Mouse (Mus musculus) lung, embryonic 14.5 days (tissue): ENCODE results near the gene Gm17783. TPM values are rescaled to one million over a fixed set of nuclear protein-coding genes. Genes with fewer than 3 reads are reported as not detected.
"Not testable (repeated sequence)": the region's sequence is repeated elsewhere in the genome, so short reads cannot be mapped to it uniquely, and the experiment has no call there.

Source experiments
- ATAC-seq: fragments of 200-750 bp; cut with Nextera tagmentation; 2 replicates; pipeline ENCODE4 v1.8.0; 2017; ENCODE audit warnings: mild to moderate bottlenecking, moderate TSS enrichment, moderate library complexity; ENCODE audit not compliant: insufficient read depth
- DNase-seq: peaks from one replicate; pipeline ENCODE4 v3.0.0-alpha.2; 2015
- H3K27ac ChIP-seq: fragments of 300-500 bp; sonication (generic); 2 replicates; pipeline ENCODE4 v1.5.1; 2014; ENCODE audit warnings: low read depth, mild to moderate bottlenecking, moderate library complexity
- H3K27me3 ChIP-seq: fragments of 300-500 bp; sonication (generic); 2 replicates; pipeline ENCODE4 v1.6.1; 2014; ENCODE audit warnings: low read length, control low read depth; ENCODE audit not compliant: insufficient read depth
- H3K36me3 ChIP-seq: fragments of 300-500 bp; sonication (generic); 2 replicates; pipeline ENCODE4 v1.6.1; 2014; ENCODE audit warnings: control low read depth; ENCODE audit not compliant: insufficient read depth
- H3K4me1 ChIP-seq: fragments of 300-500 bp; sonication (generic); 2 replicates; pipeline ENCODE4 v1.6.1; 2014; ENCODE audit warnings: antibody characterized with exemption, control low read depth; ENCODE audit not compliant: insufficient read depth
- H3K4me2 ChIP-seq: fragments of 300-500 bp; sonication (generic); 2 replicates; pipeline ENCODE4 v1.6.1; 2014; ENCODE audit warnings: mild to moderate bottlenecking
- H3K4me3 ChIP-seq: fragments of 300-500 bp; sonication (generic); 2 replicates; pipeline ENCODE4 v1.5.1; 2014; ENCODE audit warnings: low read depth, low read length
- H3K9ac ChIP-seq: fragments of 300-500 bp; sonication (generic); 2 replicates; pipeline ENCODE4 v1.6.1; 2014
- H3K9me3 ChIP-seq: fragments of 300-500 bp; sonication (generic); 2 replicates; pipeline ENCODE4 v1.6.1; 2016; ENCODE audit warnings: low read depth, low read length, control low read depth
- CTCF ChIP-seq: IDR thresholded peaks from 2 replicates; pipeline ENCODE4 v1.5.1; 2016; ENCODE audit warnings: antibody characterized with exemption, low read depth
- WGBS: fragments of 180-500 bp; shearing (Covaris S2); extraction: QIAGEN DNeasy Blood & Tissue Kit; methylation state at CpG from one replicate; pipeline ENCODE4 v1.1.7; 2014; 5-methylcytosine and 5-hydroxymethylcytosine counted together
- polyA plus RNA-seq: library from polyadenylated mRNA; unstranded; fragments of >200 nt; fragmentation: Nextera tagmentation; extraction: Ambion mirVana; gene quantifications from 2 replicates; pipeline ENCODE4 v1.2.1, GENCODE M21; 2014

Gene Gm17783
- polyA plus RNA-seq = not detected in 2 replicates

DNA sequence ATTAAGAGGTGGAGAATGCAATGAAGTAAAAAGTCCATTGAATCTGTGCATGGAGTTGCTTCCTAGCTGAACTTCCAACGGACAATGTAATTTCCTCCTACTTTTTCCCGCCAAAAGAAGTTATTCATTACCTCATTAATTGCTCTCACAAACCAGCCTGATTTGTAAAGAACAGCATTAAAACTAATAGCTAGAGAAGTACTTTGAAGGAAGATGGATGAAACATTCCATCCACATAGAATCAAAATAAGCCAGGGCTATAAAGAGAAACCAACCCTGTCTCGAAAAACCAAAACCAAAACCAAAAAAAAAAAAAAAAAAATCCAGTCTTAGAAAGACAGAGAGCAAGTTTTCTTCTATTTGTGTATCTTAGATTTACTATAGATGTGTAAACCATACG lies at the start of gene Gm17783:
TSS of gene Gm17783 (minus strand) at position 101 of the 400 bp plus-strand sequence.
- H3K4me3 ChIP-seq = no peak within 1 kb of the TSS

DNA sequence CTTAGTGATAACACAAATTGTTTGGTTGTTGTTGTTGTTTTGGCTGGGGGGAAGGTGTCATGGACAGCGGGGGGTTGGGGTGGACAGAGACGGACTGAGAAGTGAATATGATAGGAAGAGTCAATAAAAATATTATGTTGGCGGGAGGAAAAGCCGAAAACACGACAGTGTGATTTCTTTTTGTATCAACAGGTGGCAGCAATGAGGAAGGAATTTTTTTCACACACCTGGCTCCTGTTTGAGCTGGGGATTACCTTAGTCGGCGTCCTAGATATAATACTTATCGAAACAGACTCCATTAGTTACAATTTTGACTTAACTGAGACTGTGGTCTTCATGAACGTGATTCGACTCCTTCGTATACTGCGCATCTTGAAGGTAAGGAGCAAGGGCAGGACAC lies 48.0 kb upstream of the Gm17783 start:
- H3K4me1 ChIP-seq = no peaks in the 10 kb centered on the region
- 58% methylated on average over 12 of the region's 12 CpGs for WGBS
- DNase-seq (no peak), ATAC-seq (no peak)
- H3K36me3 ChIP-seq = no peaks in the 10 kb centered on the region
- TF ChIP-seq CTCF = no peak; the same call in 1 of the 2 replicates
- H3K9me3 ChIP-seq = no peaks in the 10 kb centered on the region
- no peak overlapping the region for H3K4me3 ChIP-seq
- H3K9ac ChIP-seq = no peak overlapping the region
- H3K27me3 ChIP-seq = no peaks in the 10 kb centered on the region
- no peak overlapping the region for H3K4me2 ChIP-seq
- H3K27ac ChIP-seq = no peak overlapping the region

More for the DNA sequence above, at the start of gene Gm17783:
- Histone ChIP-seq H3K9me3 (no peaks in the 10 kb centered on the region), H3K36me3 (no peaks in the 10 kb centered on the region), H3K4me1 (no peaks in the 10 kb centered on the region), H3K27me3 (no peaks in the 10 kb centered on the region), H3K27ac (no peak within 1 kb of the TSS), H3K4me2 (no peak within 1 kb of the TSS), H3K9ac (no peak within 1 kb of the TSS)
- no peak for ATAC-seq
- TF ChIP-seq CTCF = no peak
- WGBS = 83% methylated on average over 4 of the region's 4 CpGs
- DNase-seq = no peak

DNA sequence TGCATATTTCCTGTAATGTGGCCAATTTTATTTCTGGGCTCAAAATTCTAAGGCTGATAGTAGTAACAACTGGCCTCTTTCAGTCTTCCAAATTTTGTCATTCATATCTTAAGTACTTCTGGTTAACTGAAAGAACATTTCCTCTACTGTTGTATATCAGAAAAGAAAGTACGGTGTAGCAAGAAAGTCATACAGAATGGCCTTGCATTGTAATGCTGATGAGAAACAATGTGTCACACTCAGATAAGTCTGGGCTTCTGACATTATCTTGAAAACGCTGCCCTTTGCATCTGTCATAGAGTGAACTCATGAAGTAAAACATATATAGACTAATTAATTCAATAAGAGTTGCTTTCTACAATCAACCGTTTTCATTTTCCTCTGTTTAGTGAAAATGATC lies 40.5 kb upstream of the Gm17783 start:
- Histone ChIP-seq H3K9me3 (no peaks in the 10 kb centered on the region), H3K4me1 (no peaks in the 10 kb centered on the region), H3K36me3 (no peaks in the 10 kb centered on the region), H3K4me2 (no peak overlapping the region), H3K4me3 (no peak overlapping the region), H3K9ac (no peak overlapping the region), H3K27me3 (no peaks in the 10 kb centered on the region), H3K27ac (no peak overlapping the region)
- ATAC-seq (no peak), DNase-seq (no peak)
- TF ChIP-seq CTCF = no peak
- 65% methylated on average over 3 of the region's 3 CpGs for WGBS

DNA sequence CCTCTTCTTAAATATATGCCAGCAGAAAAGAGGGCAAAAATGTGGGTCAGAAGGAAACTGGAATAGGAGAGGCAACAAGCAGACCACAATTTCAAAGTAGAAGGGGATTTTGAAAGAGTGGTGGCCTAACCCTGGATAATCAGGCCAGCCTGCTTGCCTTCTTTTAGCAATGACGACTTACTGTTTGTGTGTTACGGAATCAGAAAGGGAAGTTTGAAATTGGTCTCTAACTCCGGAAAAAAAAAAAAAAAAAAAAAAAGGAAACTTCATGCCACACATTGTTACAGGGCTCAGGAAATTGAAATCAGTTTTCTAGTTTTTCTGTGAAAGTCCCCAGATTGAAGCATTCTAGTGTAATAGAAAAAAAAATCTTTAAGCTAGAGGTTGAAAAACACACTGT lies 29.9 kb upstream of the Gm17783 start:
- no peak overlapping the region for H3K27ac ChIP-seq
- no peak overlapping the region for H3K9ac ChIP-seq
- DNase-seq = no peak
- no peaks in the 10 kb centered on the region for H3K27me3 ChIP-seq
- ATAC-seq = no peak
- no peak overlapping the region for H3K4me3 ChIP-seq
- WGBS = 45% methylated on average over 3 of the region's 3 CpGs
- TF ChIP-seq CTCF = no peak
- H3K4me1 ChIP-seq = no peaks in the 10 kb centered on the region
- no peaks in the 10 kb centered on the region for H3K36me3 ChIP-seq
- H3K9me3 ChIP-seq = no peaks in the 10 kb centered on the region
- H3K4me2 ChIP-seq = no peak overlapping the region

DNA sequence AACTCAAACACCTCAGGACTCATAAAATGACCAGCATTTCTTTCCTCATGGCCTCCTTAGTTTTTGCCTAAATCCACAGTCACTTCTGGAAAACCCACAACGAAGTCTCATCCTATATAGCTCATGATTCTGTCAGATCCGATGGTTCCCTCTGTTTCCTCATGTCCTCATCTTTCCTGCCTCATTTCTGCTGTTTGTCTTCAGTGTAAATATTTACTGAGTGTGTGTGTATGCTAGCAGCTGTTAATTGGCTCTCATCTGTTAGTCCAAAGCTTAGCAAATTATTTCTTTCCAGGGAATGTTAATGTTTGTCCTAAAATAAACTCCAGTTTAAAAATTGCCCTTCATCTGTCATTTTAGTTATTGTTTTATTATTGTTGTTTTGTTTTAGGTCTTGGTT lies 19.7 kb upstream of the Gm17783 start:
- no peak overlapping the region for H3K27ac ChIP-seq
- H3K9me3 ChIP-seq = no peaks in the 10 kb centered on the region
- DNase-seq (peak; percentile 47), ATAC-seq (peak; percentile 76; the same call in 1 of the 2 replicates)
- no peak overlapping the region for H3K4me3 ChIP-seq
- H3K4me1 ChIP-seq = no peaks in the 10 kb centered on the region
- H3K9ac ChIP-seq = no peak overlapping the region
- no peak overlapping the region for H3K4me2 ChIP-seq
- no peak for TF ChIP-seq CTCF
- H3K27me3 ChIP-seq = no peaks in the 10 kb centered on the region
- H3K36me3 ChIP-seq = no peaks in the 10 kb centered on the region
- WGBS = 21% methylated on average over 2 of the region's 2 CpGs

DNA sequence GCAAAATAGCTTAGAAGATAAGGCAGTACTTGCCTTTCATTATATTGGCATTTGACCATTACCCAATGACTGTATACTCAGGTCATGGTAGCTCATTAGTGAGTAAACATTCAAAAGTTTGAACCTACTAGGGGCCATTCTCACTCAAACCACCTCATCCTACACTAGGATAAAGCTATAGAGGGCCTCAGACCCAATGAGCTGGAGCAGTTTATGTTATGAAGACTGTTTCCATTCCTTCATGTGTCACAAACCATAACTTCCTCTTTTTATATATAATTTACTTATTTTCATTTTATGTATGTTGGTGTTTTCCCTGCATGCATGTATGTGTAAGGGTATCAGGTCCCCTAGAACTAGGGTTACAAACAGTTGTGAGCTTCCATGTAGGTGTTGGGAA lies 16.1 kb upstream of the Gm17783 start:
- TF ChIP-seq CTCF = no peak
- no peak overlapping the region for H3K4me2 ChIP-seq
- ATAC-seq (no peak), DNase-seq (no peak)
- no peak overlapping the region for H3K27ac ChIP-seq
- H3K4me3 ChIP-seq = no peak overlapping the region
- H3K27me3 ChIP-seq = no peaks in the 10 kb centered on the region
- no peaks in the 10 kb centered on the region for H3K36me3 ChIP-seq
- H3K9ac ChIP-seq = no peak overlapping the region
- H3K9me3 ChIP-seq = no peaks in the 10 kb centered on the region
- no peaks in the 10 kb centered on the region for H3K4me1 ChIP-seq

DNA sequence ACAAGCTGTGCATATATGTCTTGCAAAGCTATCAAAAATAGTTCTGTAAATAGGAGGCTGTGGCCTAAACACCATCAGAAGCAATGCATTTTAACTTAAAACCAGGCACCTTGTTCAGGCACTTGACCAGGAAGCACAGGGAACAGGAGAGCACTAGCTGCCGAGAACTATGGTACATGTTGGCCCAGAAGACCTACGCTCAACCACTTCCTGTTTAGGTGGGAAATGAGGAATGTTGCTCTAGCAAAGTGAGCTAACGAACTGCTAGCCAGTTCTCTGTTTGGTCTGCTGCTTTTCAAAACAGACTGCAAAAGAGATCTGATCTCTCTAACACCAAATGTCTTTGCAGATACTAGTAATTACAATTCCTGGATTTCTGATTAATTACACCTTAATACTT lies 12.5 kb upstream of the Gm17783 start:
- Histone ChIP-seq H3K4me3 (no peak overlapping the region), H3K27me3 (no peaks in the 10 kb centered on the region), H3K9me3 (no peaks in the 10 kb centered on the region), H3K4me2 (no peak overlapping the region), H3K4me1 (no peaks in the 10 kb centered on the region), H3K9ac (no peak overlapping the region), H3K27ac (no peak overlapping the region), H3K36me3 (no peaks in the 10 kb centered on the region)
- DNase-seq (no peak), ATAC-seq (no peak)
- 60% methylated on average over 3 of the region's 3 CpGs for WGBS
- TF ChIP-seq CTCF = no peak

DNA sequence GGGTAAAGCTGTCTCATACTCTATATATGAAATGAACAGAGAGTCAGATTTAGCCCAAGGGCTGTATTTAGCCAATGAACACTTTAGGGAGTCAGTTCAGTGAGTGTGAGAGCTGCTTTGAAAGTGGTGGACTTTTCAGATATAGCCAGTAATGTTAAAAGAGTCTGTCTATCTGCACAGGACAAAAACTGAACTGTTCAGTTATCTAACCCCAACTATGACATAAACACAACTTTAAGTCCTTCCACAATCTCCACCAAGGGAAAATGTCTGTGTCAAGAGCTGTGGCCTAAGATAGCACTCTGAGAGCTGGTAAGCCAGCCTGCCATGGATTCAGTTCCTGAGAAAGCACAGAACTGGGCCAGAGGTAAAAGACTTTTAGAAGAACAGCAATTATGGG lies 10.3 kb upstream of the Gm17783 start:
- Histone ChIP-seq H3K27me3 (no peaks in the 10 kb centered on the region), H3K27ac (no peak overlapping the region), H3K4me3 (no peak overlapping the region), H3K4me2 (no peak overlapping the region), H3K9me3 (no peaks in the 10 kb centered on the region), H3K4me1 (no peaks in the 10 kb centered on the region), H3K36me3 (no peaks in the 10 kb centered on the region), H3K9ac (no peak overlapping the region)
- ATAC-seq (no peak), DNase-seq (no peak)
- TF ChIP-seq CTCF = no peak

DNA sequence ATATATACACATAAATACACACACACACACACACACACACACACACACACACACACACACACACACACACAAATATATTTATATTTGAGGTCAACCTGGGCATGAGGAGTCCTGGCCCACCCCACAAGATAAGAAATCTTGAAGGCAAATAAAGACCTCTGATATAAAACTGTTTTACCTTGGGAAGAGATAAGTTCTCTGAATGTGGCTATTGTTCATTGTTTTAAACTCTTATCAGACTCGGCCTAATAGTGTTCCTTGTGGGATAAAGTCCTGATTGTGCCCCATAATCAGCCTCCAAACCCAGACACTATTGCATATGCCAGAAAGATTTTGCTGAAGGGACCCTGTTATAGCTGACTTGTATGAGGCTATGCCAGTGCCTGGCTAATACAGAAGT lies 6.5 kb upstream of the Gm17783 start:
- H3K9me3 ChIP-seq, H3K36me3 ChIP-seq, H3K27ac ChIP-seq, DNase-seq, H3K4me3 ChIP-seq, ATAC-seq, H3K27me3 ChIP-seq, H3K9ac ChIP-seq, H3K4me2 ChIP-seq, H3K4me1 ChIP-seq: not testable (repeated sequence)
- WGBS = 51% methylated on average over 1 of the region's 1 CpGs
